Mouse (Mus musculus) hindbrain, embryonic 11.5 days (tissue): Measurements from ENCODE around the gene Ptprm. TPM values are rescaled to one million over a fixed set of nuclear protein-coding genes. Genes with fewer than 3 reads are reported as not detected.

Experiments
- ATAC-seq: fragments of 200-750 bp; cut with Nextera tagmentation; 2 replicates; pipeline ENCODE4 v1.8.0; 2017; ENCODE audit warnings: mild to moderate bottlenecking, moderate TSS enrichment, moderate library complexity; ENCODE audit not compliant: low FRiP score
- DNase-seq: peaks from one replicate; pipeline ENCODE4 v3.0.0-alpha.2; 2015; ENCODE audit warnings: low spot score
- H3K27ac ChIP-seq: fragments of 300-500 bp; sonication (generic); 2 replicates; pipeline ENCODE4 v1.5.1; 2014; ENCODE audit warnings: mild to moderate bottlenecking, low read depth, low read length
- H3K27me3 ChIP-seq: fragments of 300-500 bp; sonication (generic); 2 replicates; pipeline ENCODE4 v1.6.1; 2014; ENCODE audit warnings: mild to moderate bottlenecking, low read length, moderate library complexity, mixed read lengths; ENCODE audit not compliant: control insufficient read depth, insufficient read depth
- H3K36me3 ChIP-seq: fragments of 300-500 bp; sonication (generic); 2 replicates; pipeline ENCODE4 v1.6.1; 2014; ENCODE audit warnings: mild to moderate bottlenecking, low read length, moderate library complexity, mixed read lengths; ENCODE audit not compliant: control insufficient read depth, insufficient read depth
- H3K4me1 ChIP-seq: fragments of 300-500 bp; sonication (generic); replicated peaks from 2 replicates; pipeline ENCODE4 v1.6.1; 2014; ENCODE audit warnings: low read length, mixed read lengths; ENCODE audit not compliant: control insufficient read depth, insufficient read depth
- H3K4me2 ChIP-seq: fragments of 300-500 bp; sonication (generic); replicated peaks from 2 replicates; pipeline ENCODE4 v1.6.1; 2014; ENCODE audit warnings: mild to moderate bottlenecking, low read depth, low read length
- H3K4me3 ChIP-seq: fragments of 300-500 bp; sonication (generic); 2 replicates; pipeline ENCODE4 v1.5.1; 2014; ENCODE audit warnings: low read depth, low read length
- H3K9ac ChIP-seq: fragments of 300-500 bp; sonication (generic); 2 replicates; pipeline ENCODE4 v1.6.1; 2014; ENCODE audit warnings: low read depth, low read length
- H3K9me3 ChIP-seq: fragments of 300-500 bp; sonication (generic); 2 replicates; pipeline ENCODE4 v1.6.1; 2016; ENCODE audit warnings: low read length; ENCODE audit not compliant: control insufficient read depth
- WGBS: fragments of 180-500 bp; shearing (Covaris S2); extraction: QIAGEN DNeasy Blood & Tissue Kit; methylation state at CpG from one replicate; pipeline ENCODE4 v1.1.7; 2014; 5-methylcytosine and 5-hydroxymethylcytosine counted together
- polyA plus RNA-seq: library from polyadenylated mRNA; unstranded; fragments of >200 nt; fragmentation: Nextera tagmentation; extraction: Ambion mirVana; gene quantifications from 2 replicates; pipeline ENCODE4 v1.2.1, GENCODE M21; 2014

Ptprm gene
- polyA plus RNA-seq, 1 experiment from 2014 or later = 11.2 TPM

DNA sequence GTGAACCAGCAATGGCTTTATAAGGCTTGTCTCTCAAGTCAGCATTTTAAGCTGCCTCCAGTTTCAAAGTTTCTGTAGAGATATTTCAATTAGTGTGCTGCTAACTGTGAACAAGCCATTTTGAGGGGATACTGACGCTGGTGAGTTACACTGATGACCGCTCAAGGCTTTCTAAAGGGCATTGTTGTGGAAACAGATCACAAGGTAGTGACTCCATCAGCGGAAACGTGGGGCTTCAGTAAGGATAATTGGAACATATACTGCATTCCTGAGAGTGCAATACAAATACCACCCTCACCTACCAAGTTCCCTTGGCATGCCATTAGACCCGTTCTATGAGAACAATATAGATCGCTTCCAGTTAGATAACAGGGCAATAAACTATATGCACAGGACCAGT, 393.7 kb downstream of the Ptprm start:
- Histone ChIP-seq H3K9me3 (no peaks in the 10 kb centered on the region), H3K27ac (no peak overlapping the region), H3K27me3 (no peaks in the 10 kb centered on the region), H3K4me1 (no peaks in the 10 kb centered on the region), H3K4me3 (no peak overlapping the region), H3K36me3 (no peaks in the 10 kb centered on the region), H3K4me2 (no peak overlapping the region), H3K9ac (no peak overlapping the region)
- 84% methylated on average over 6 of the region's 6 CpGs for WGBS
- DNase-seq (no peak), ATAC-seq (no peak)

DNA sequence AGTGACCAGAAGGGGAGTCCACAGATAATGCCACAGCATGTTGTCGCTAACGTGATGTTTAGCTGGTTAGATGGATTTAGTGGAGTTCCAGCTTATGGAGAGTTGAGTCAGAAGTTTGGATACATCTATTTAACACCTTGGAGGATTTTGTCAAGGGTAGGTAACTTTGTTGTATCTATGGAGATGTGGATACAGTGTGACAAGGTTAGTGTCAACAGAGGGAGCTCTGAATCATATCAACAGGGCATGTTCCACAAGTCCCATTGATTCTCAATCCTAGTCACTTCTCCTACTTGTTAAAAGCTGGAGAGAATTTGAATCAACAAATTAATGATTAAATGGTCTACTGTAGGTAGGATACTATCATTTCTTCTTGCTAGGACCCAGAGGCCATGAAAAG, 394.4 kb downstream of the Ptprm start:
- Histone ChIP-seq H3K9me3 (no peaks in the 10 kb centered on the region), H3K4me2 (no peak overlapping the region), H3K4me3 (no peak overlapping the region), H3K4me1 (no peaks in the 10 kb centered on the region), H3K27ac (no peak overlapping the region), H3K36me3 (no peaks in the 10 kb centered on the region), H3K9ac (no peak overlapping the region), H3K27me3 (no peaks in the 10 kb centered on the region)
- no peak for DNase-seq
- ATAC-seq = no peak
- 97% methylated on average over 2 of the region's 2 CpGs for WGBS

DNA sequence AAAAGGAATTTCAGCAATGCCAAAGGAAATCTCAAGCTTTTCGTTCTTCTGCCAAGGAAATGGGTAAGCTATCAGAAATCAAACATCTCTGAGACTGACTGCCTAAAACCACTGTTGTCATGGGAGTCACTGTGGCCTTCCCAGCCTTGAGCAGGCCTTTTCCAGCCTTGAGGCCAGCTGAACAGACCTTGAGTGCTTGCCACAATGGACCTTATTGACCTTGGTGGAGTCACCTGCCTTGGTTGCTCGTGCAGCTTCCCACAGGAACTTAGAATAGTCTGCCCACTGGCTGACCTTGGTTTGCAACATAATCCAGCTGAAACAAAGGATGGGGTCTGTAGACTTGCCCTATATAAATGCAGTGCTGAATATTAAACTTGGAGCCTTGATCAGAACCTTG, 395.5 kb downstream of the Ptprm start:
- no peak for DNase-seq
- Histone ChIP-seq H3K4me3 (no peak overlapping the region), H3K9ac (no peak overlapping the region), H3K4me2 (no peak overlapping the region), H3K36me3 (no peaks in the 10 kb centered on the region), H3K27me3 (no peaks in the 10 kb centered on the region), H3K9me3 (no peaks in the 10 kb centered on the region), H3K27ac (no peak overlapping the region), H3K4me1 (no peaks in the 10 kb centered on the region)
- no peak for ATAC-seq
- 74% methylated on average over 2 of the region's 2 CpGs for WGBS

DNA sequence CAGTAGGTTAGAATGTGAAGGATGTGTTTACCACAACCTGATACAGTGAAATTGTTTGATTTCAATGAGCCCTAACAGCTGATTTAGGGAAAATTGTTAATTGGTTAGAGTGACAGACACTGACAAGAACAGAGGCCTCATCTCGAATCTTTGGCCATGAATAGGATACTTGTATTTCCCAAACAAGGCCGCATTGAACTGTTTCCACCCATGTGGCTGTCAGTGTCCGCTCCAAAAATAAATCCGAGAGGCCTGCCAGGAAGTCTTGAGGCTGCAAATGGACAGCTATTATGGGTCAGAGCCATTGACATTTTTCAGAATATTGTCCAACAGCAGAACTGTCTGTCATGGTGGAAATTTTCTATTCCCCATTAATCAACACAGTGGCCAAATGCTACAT, 409.8 kb downstream of the Ptprm start:
- WGBS = 78% methylated on average over 4 of the region's 4 CpGs
- ATAC-seq = no peak
- Histone ChIP-seq H3K36me3 (no peaks in the 10 kb centered on the region), H3K27me3 (no peaks in the 10 kb centered on the region), H3K9ac (no peak overlapping the region), H3K9me3 (no peaks in the 10 kb centered on the region), H3K4me2 (no peak overlapping the region), H3K27ac (no peak overlapping the region), H3K4me1 (no peaks in the 10 kb centered on the region), H3K4me3 (no peak overlapping the region)
- no peak for DNase-seq

DNA sequence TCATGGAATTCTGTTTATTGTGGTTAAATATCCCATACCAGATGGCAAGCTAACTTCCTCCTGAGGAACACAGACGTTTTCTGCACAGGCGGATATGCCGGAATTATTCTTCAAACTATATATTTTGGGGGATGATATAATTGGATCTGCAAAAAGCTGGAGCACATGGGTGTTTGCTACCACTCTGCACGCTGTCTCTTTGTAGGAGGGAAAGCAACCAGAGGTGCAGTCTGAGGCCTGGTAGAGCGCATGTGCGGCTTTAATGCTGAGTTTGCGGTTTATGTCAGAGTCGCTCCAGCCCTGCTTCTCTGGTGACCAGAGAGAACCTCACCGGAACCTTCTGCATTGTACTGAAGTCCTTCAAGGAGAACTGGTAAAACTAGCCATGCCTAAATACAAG, 410.7 kb downstream of the Ptprm start:
- Histone ChIP-seq H3K4me1 (no peaks in the 10 kb centered on the region), H3K27ac (no peak overlapping the region), H3K27me3 (no peaks in the 10 kb centered on the region), H3K4me2 (no peak overlapping the region), H3K36me3 (no peaks in the 10 kb centered on the region), H3K9me3 (no peaks in the 10 kb centered on the region), H3K9ac (no peak overlapping the region), H3K4me3 (no peak overlapping the region)
- ATAC-seq (no peak), DNase-seq (no peak)
- 90% methylated on average over 9 of the region's 9 CpGs for WGBS

DNA sequence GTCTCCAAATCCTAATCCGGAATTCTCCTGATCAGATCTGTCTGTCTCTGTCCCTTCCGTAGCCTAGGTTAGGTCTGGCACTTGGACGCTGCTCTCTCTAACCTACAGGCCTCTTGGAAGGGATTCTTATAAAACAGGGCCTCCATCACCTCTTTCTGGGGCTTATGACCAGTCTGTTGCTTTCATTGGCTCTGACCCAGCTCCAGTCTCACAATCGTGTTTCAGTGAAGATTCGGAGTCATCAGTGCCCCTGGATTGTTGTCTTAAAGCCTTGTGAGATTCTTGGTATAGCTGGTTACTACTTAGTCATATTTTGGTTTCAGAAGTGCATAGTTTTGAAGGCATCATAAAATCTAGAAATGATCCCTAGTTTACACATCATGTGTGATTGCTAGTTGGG, 428.6 kb downstream of the Ptprm start:
- no peaks in the 10 kb centered on the region for H3K27me3 ChIP-seq
- H3K4me3 ChIP-seq = no peak overlapping the region
- DNase-seq (no peak), ATAC-seq (no peak)
- H3K4me1 ChIP-seq = no peaks in the 10 kb centered on the region
- H3K9ac ChIP-seq = no peak overlapping the region
- no peak overlapping the region for H3K4me2 ChIP-seq
- no peaks in the 10 kb centered on the region for H3K9me3 ChIP-seq
- H3K36me3 ChIP-seq = no peaks in the 10 kb centered on the region
- 89% methylated on average over 5 of the region's 5 CpGs for WGBS
- H3K27ac ChIP-seq = no peak overlapping the region

DNA sequence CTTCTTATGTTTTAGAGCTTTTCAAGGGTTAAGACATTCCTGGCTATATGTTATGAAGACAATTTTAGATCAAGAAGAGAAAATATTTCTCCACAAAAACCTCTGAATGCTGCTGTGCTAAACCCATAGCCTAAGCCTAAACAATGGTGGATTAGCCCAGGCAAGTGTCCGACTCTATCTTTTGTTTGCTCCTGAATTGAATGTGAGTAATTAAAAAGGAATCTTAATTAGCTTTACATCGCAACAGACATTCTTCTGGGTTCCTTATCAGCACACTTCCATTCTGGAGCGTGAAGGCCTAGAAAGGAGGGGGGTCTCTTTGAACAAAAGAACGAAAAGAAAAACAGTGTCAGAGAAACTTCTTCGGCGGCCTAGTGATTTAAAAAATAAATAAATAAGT, 439.6 kb downstream of the Ptprm start:
- H3K4me3 ChIP-seq = no peak overlapping the region
- H3K9me3 ChIP-seq = no peaks in the 10 kb centered on the region
- H3K4me2 ChIP-seq = no peak overlapping the region
- H3K27ac ChIP-seq = no peak overlapping the region
- ATAC-seq = no peak
- no peak overlapping the region for H3K9ac ChIP-seq
- DNase-seq = no peak
- H3K27me3 ChIP-seq = no peaks in the 10 kb centered on the region
- no peaks in the 10 kb centered on the region for H3K36me3 ChIP-seq
- H3K4me1 ChIP-seq = no peaks in the 10 kb centered on the region
- WGBS = 53% methylated on average over 6 of the region's 6 CpGs

DNA sequence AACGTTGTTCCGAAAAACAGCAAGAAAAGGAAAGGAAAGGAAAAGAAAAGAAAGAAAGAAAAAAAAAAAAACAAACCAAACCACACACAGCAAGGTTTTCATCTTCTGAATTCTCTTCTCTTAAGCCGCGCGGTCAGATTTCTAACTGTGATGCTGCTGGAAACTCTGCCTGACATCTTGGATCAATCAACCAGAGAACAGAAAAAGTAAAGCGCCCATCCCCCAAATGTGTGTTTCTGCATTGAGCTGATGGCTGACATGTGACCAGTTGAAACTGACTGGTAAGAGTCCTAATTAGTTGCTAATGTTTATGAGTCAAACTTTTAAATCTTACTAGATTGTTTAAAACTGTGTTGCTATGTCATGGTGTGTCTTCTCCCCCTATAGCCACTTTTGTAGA, 441.7 kb downstream of the Ptprm start:
- no peaks in the 10 kb centered on the region for H3K4me1 ChIP-seq
- H3K27ac ChIP-seq = no peak overlapping the region
- H3K27me3 ChIP-seq = no peaks in the 10 kb centered on the region
- H3K4me3 ChIP-seq = no peak overlapping the region
- H3K9me3 ChIP-seq = no peaks in the 10 kb centered on the region
- DNase-seq (peak; percentile 15), ATAC-seq (no peak)
- no peaks in the 10 kb centered on the region for H3K36me3 ChIP-seq
- H3K9ac ChIP-seq = no peak overlapping the region
- WGBS = 77% methylated on average over 6 of the region's 6 CpGs
- no peak overlapping the region for H3K4me2 ChIP-seq

DNA sequence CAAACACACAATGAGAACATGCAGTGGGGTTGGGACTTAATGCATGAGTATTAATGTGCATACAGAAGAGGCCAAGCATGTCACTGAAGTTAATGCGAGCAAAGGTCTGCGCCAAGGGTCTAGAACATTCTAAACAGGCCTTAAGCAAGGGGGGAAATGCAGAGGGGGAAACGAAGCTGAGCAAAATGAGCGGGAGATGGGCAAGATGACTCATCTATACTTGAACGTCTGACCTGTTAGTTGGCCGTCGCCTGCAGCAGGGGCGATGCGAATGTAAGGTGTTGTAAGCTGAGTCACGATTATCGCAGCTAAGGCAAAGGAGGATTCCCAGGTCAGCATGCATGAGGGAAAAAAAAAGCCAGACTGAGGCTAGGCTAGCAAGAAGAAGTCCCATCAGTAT, 442.1 kb downstream of the Ptprm start:
- no peak for ATAC-seq
- no peak overlapping the region for H3K4me2 ChIP-seq
- H3K9ac ChIP-seq = no peak overlapping the region
- H3K27ac ChIP-seq = no peak overlapping the region
- DNase-seq = no peak
- 83% methylated on average over 11 of the region's 11 CpGs for WGBS
- H3K9me3 ChIP-seq = no peaks in the 10 kb centered on the region
- H3K36me3 ChIP-seq = no peaks in the 10 kb centered on the region
- no peak overlapping the region for H3K4me3 ChIP-seq
- no peaks in the 10 kb centered on the region for H3K27me3 ChIP-seq
- H3K4me1 ChIP-seq = no peaks in the 10 kb centered on the region
